Mouse (Mus musculus) ovary, adult 2 months (tissue): Measurements from ENCODE around the gene Uhrf2. TPM values are rescaled to one million over a fixed set of nuclear protein-coding genes. Genes with fewer than 3 reads are reported as not detected.

ENCODE experiments used
- polyA plus RNA-seq: library from polyadenylated mRNA; depleted of rRNA; stranded (reverse); fragments of >200 nt; gene quantifications from 2 replicates; pipeline ENCODE4 v1.2.3, GENCODE M21; 2012; rRNA removed

Uhrf2 gene
- 29.9 and 31.1 TPM in 2 replicates for polyA plus RNA-seq

GRCm38 (mm10) chr19:30029894-30030635 lies at the start of gene Uhrf2:
TSS of gene Uhrf2 (plus strand) at chr19:30030513.

GRCm38 (mm10) chr19:30003621-30004020 lies 26.7 kb upstream of the Uhrf2 start, which contains the start of gene Trpd52l3:
TSS of gene Trpd52l3 (plus strand) at chr19:30003790.

Other genes starting within 250 kb of the Uhrf2 start
- gene 9930021J03Rik, start 224.5 kb upstream of the Uhrf2 start, polyA plus RNA-seq, result 3.7 and 5.6 TPM in 2 replicates
- gene Ranbp6, start 217.5 kb upstream of the Uhrf2 start, polyA plus RNA-seq, result 1.2 and 1.3 TPM in 2 replicates
- gene Il33, start 105.4 kb upstream of the Uhrf2 start, polyA plus RNA-seq, result 3.6 and 4.9 TPM in 2 replicates
- 0.06 TPM in 1 of 2 replicates, not detected in the other for gene Trpd52l3, start 26.7 kb upstream of the Uhrf2 start, polyA plus RNA-seq
- gene Gldc, start 144.9 kb downstream of the Uhrf2 start, polyA plus RNA-seq, result 0.60 and 0.71 TPM in 2 replicates
- gene Mbl2, start 202.4 kb downstream of the Uhrf2 start, polyA plus RNA-seq, result 0.25 and 0.29 TPM in 2 replicates